Mouse (Mus musculus) neural tube, embryonic 14.5 days (tissue): Measurements from ENCODE around the gene Bcl2l1. TPM values are rescaled to one million over a fixed set of nuclear protein-coding genes. Genes with fewer than 3 reads are reported as not detected.

Experiments used
- ATAC-seq: fragments of 200-750 bp; cut with Nextera tagmentation; 2 replicates; pipeline ENCODE4 v1.8.0; 2017; ENCODE audit warnings: low read depth, mild to moderate bottlenecking, moderate TSS enrichment, moderate library complexity
- H3K27ac ChIP-seq: fragments of 300-500 bp; sonication (generic); 2 replicates; pipeline ENCODE4 v1.5.1; 2014; ENCODE audit warnings: low read depth, mild to moderate bottlenecking, control low read depth, low read length, moderate library complexity, mixed read lengths
- H3K27me3 ChIP-seq: fragments of 300-500 bp; sonication (generic); 2 replicates; pipeline ENCODE4 v1.6.1; 2014; ENCODE audit warnings: low read length; ENCODE audit not compliant: control insufficient read depth, insufficient read depth
- H3K36me3 ChIP-seq: fragments of 300-500 bp; sonication (generic); 2 replicates; pipeline ENCODE4 v1.6.1; 2014; ENCODE audit warnings: low read length, mixed read lengths; ENCODE audit not compliant: control insufficient read depth, insufficient read depth
- H3K4me1 ChIP-seq: fragments of 300-500 bp; sonication (generic); 2 replicates; pipeline ENCODE4 v1.6.1; 2014; ENCODE audit warnings: low read length; ENCODE audit not compliant: control insufficient read depth, insufficient read depth
- H3K4me2 ChIP-seq: fragments of 300-500 bp; sonication (generic); 2 replicates; pipeline ENCODE4 v1.6.1; 2014; ENCODE audit warnings: mild to moderate bottlenecking, low read depth, low read length, control low read depth
- H3K4me3 ChIP-seq: fragments of 300-500 bp; sonication (generic); 2 replicates; pipeline ENCODE4 v1.5.1; 2014; ENCODE audit warnings: low read depth, low read length, control low read depth, mixed read lengths
- H3K9ac ChIP-seq: fragments of 300-500 bp; sonication (generic); replicated peaks from 2 replicates; pipeline ENCODE4 v1.6.1; 2014; ENCODE audit warnings: low read depth, mild to moderate bottlenecking, control low read depth, low read length, mixed read lengths
- H3K9me3 ChIP-seq: fragments of 300-500 bp; sonication (generic); 2 replicates; pipeline ENCODE4 v1.6.1; 2016; ENCODE audit warnings: low read length; ENCODE audit not compliant: control insufficient read depth
- WGBS: fragments of 180-500 bp; shearing (Covaris S2); extraction: QIAGEN DNeasy Blood & Tissue Kit; methylation state at CpG from one replicate; pipeline ENCODE4 v1.1.7; 2014; 5-methylcytosine and 5-hydroxymethylcytosine counted together
- polyA plus RNA-seq: library from polyadenylated mRNA; unstranded; fragments of >200 nt; fragmentation: Nextera tagmentation; extraction: Ambion mirVana; gene quantifications from 2 replicates; pipeline ENCODE4 v1.2.1, GENCODE M21; 2014

Bcl2l1 gene
- polyA plus RNA-seq, 1 experiment from 2014 or later, result 142 TPM

- no peak for ATAC-seq
- peak overlapping the region; percentile 76 for H3K4me2 ChIP-seq
- H3K4me1 ChIP-seq, result peaks cover 3% of the 10 kb centered on the region; the same call in 1 of the 2 replicates
- no peak overlapping the region for H3K9ac ChIP-seq
- H3K9me3 ChIP-seq, result no peaks in the 10 kb centered on the region
- peak overlapping the region; percentile 21; the same call in 1 of the 2 replicates for H3K4me3 ChIP-seq
- H3K36me3 ChIP-seq, result no peaks in the 10 kb centered on the region
- WGBS, result 13% methylated on average over 3 of the region's 3 CpGs
- H3K27me3 ChIP-seq, result no peaks in the 10 kb centered on the region
- no peak overlapping the region for H3K27ac ChIP-seq
Observed at GRCm38 (mm10) chr2:152847057-152847814, 15.7 kb upstream of the Bcl2l1 start.

DNA sequence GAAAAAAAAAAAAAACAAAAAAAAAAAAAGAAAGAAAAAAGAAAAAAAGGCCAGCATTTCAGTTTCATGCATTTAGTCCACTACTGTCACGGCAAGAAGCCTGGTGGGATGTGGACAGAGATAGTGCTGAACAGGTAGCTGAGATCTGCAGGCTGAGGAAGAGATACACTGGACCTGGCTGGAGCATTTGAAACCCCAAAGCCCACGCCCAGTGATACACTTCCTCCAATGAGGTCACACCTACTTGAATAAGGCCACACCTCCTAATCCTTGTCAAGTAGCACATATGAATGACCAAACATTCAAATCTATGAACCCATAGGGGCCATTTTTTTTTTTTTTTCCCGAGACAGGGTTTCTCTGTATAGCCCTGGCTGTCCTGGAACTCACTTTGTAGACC lies 11.2 kb upstream of the Bcl2l1 start:
- no peak overlapping the region for H3K4me2 ChIP-seq
- 70% methylated on average over 3 of the region's 3 CpGs for WGBS
- no peaks in the 10 kb centered on the region for H3K4me1 ChIP-seq
- no peak for ATAC-seq
- H3K27me3 ChIP-seq, result no peaks in the 10 kb centered on the region
- no peak overlapping the region for H3K4me3 ChIP-seq
- no peaks in the 10 kb centered on the region for H3K36me3 ChIP-seq
- H3K9me3 ChIP-seq, result no peaks in the 10 kb centered on the region
- no peak overlapping the region for H3K9ac ChIP-seq
- no peak overlapping the region for H3K27ac ChIP-seq

DNA sequence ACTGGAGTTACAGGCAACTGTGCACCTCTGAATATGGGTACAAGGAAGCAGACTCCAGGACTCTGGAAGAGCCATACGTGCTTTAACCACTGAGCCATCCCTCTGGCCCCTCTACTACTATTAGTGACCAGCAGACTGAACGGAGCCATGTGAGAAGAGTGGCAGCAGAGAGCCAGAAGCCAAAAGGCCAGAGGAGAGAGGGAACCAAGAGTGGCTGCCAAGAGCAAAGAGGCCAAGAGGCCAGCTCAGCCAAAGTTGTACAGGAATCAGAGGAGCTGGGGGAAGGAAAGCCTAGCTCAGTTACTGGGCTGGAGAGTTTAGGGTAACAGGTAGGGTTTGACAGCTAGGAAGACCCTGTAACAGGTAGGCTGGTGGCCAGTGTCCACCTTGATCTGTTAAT lies 7.7 kb upstream of the Bcl2l1 start:
- WGBS, result 84% methylated on average over 2 of the region's 2 CpGs
- no peak for ATAC-seq
- Histone ChIP-seq H3K9me3 (no peaks in the 10 kb centered on the region), H3K4me1 (no peaks in the 10 kb centered on the region), H3K4me3 (no peak overlapping the region), H3K36me3 (no peaks in the 10 kb centered on the region), H3K27ac (no peak overlapping the region), H3K4me2 (no peak overlapping the region), H3K27me3 (no peaks in the 10 kb centered on the region), H3K9ac (no peak overlapping the region)

DNA sequence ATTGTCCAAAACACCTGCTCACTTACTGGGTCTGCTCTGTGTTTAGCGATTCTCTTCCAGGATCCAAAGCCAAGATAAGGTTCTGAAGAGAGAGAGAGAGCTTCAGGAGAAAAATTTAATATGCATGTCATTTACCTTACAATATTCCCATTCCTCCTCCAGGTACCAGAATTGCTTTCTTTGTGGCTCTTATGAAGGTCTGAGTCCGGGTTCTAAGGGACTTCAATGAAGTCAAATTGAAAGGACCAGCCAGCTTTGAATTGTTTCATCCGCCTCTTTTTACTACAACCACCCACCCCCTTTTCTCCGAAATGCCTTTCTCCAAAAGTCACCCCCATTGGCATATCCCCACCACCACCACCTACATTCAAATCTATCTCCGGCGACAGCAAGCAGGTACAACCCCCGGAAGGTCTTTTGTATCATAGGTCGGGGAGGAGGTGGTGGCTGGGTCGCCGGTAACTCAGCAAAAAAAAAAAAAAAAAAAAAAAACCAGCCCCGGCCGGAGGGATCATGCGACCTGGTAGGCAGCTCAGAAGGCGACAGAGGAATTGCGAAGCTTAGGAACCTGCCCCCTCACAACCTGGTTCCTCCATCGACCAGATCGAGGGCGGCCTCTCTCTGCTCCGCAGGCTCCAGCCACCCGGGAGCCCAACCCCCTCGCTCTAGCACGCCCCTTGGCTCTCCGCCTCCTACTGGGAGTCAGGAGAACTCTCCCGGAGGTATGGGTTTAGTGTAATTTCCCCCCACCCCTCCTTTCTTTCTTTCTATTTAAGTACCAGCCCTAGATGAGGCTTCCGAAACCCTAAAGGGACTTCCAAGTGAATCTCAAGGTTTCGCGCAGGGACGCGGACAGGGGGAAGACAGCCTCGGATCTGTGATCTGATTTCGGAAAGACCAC lies 1.3 kb downstream of the Bcl2l1 start:
- WGBS, result under 1% methylated on average over 31 of the region's 31 CpGs
- Histone ChIP-seq H3K9me3 (no peaks in the 10 kb centered on the region), H3K27ac (peak overlapping the region; percentile 94), H3K9ac (peak overlapping the region; percentile 83), H3K4me3 (peak overlapping the region; percentile 60), H3K4me2 (peak overlapping the region; percentile 91), H3K4me1 (peaks cover 43% of the 10 kb centered on the region), H3K36me3 (no peaks in the 10 kb centered on the region), H3K27me3 (no peaks in the 10 kb centered on the region)
- peak; percentile 81 for ATAC-seq

GRCm38 (mm10) chr2:152829367-152829881 lies 2.1 kb downstream of the Bcl2l1 start:
- H3K4me3 ChIP-seq, result peak overlapping the region; percentile 60
- H3K9me3 ChIP-seq, result no peaks in the 10 kb centered on the region
- H3K27ac ChIP-seq, result peak overlapping the region; percentile 94; the same call in 1 of the 2 replicates
- peak overlapping the region; percentile 83 for H3K9ac ChIP-seq
- H3K36me3 ChIP-seq, result no peaks in the 10 kb centered on the region
- H3K27me3 ChIP-seq, result no peaks in the 10 kb centered on the region
- peaks cover 47% of the 10 kb centered on the region for H3K4me1 ChIP-seq
- no peak for ATAC-seq
- WGBS, result 52% methylated on average over 23 of the region's 23 CpGs
- peak overlapping the region; percentile 91 for H3K4me2 ChIP-seq

DNA sequence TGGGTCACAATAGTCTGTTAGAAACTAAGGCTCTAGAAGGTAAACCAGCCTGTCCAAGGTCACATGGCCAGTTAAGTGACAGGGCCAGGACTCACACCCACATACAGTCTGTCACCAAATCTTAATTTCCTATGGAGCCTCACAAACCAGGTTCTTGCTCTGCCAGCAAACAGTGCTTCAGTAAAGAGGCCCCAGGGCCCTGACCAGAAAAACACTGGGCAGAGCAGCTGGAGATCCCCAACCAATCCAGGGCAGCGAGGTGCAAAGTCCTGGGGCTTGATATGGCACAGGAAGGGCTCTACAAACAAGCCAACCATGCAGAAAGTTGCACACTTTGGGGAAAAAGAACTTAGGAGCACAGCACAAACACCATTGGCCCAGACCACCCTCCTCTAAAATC lies 3.0 kb downstream of the Bcl2l1 start:
- H3K9ac ChIP-seq, result peak overlapping the region; percentile 83; the same call in 1 of the 2 replicates
- no peaks in the 10 kb centered on the region for H3K36me3 ChIP-seq
- peak overlapping the region; percentile 60 for H3K4me3 ChIP-seq
- no peak overlapping the region for H3K27ac ChIP-seq
- H3K4me2 ChIP-seq, result peak overlapping the region; percentile 91
- ATAC-seq, result no peak
- no peaks in the 10 kb centered on the region for H3K9me3 ChIP-seq
- peaks cover 52% of the 10 kb centered on the region for H3K4me1 ChIP-seq
- H3K27me3 ChIP-seq, result no peaks in the 10 kb centered on the region
- WGBS, result 53% methylated on average over 1 of the region's 1 CpGs

DNA sequence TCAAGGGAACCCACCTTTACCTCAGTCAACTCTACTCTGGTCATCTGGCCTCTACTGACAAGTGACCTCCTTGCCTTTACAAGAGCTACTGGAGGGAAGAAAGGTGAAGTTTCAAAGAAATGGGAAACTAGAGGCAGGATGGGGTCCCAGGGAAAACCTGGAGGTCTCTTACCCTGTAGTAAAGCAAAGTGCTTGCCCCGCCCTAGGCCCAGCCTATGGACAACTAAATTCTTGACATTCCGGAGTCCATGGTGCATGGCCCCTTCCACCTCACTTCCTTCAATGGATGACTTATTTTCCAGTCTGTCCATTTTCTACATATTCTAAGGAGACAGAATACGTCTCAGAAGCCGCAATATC lies 3.5 kb downstream of the Bcl2l1 start:
- Histone ChIP-seq H3K4me1 (peaks cover 54% of the 10 kb centered on the region), H3K9me3 (no peaks in the 10 kb centered on the region), H3K4me2 (peak overlapping the region; percentile 91), H3K27me3 (no peaks in the 10 kb centered on the region), H3K4me3 (peak overlapping the region; percentile 60), H3K36me3 (no peaks in the 10 kb centered on the region), H3K27ac (no peak overlapping the region), H3K9ac (no peak overlapping the region; the same call in 1 of the 2 replicates)
- 72% methylated on average over 4 of the region's 4 CpGs for WGBS
- no peak for ATAC-seq

DNA sequence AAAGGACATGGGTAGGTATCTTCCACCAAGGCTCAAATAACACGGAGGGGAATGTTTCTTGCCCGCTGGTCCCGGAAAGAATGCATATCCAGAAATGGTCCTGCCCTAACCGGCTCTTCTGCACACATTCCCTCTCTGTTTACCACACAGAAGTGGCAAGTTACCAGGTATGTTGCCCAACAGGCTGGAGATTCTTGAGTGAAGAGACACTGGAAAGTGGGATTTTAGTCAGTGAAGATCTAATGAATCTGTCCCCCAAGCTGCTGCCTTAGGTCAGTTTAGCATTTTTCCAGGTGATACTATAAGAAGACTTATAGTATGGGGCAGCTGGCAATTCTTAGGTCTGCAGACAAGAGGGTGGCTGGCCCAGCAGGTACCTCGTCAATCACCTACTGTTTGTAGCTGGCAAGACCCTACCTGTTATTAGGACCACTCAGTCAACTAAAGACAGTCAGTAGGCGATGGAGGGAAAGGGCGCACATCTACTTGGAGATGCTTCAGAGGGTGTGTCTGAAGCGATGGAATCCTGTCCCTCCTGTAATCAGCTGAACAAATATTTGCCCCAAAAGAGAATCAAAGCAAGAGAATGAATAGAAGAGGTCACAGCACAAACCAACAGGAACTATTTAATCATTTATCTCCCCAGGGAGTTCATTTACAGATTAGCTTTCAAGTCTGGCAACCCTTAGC lies 4.1 kb downstream of the Bcl2l1 start:
- Histone ChIP-seq H3K9ac (no peak overlapping the region), H3K4me1 (peaks cover 54% of the 10 kb centered on the region)
- WGBS, result 81% methylated on average over 8 of the region's 8 CpGs

More for the DNA sequence above, 4.1 kb downstream of the Bcl2l1 start:
- H3K27me3 ChIP-seq, result no peaks in the 10 kb centered on the region
- no peak overlapping the region for H3K27ac ChIP-seq
- peak overlapping the region; percentile 60 for H3K4me3 ChIP-seq
- H3K4me2 ChIP-seq, result peak overlapping the region; percentile 91
- ATAC-seq, result no peak
- H3K36me3 ChIP-seq, result no peaks in the 10 kb centered on the region
- no peaks in the 10 kb centered on the region for H3K9me3 ChIP-seq
